Mouse (Mus musculus) hindbrain, embryonic 14.5 days (tissue): ENCODE data around the gene Msi2. TPM values are rescaled to one million over a fixed set of nuclear protein-coding genes. Genes with fewer than 3 reads are reported as not detected.

ENCODE experiments used
- ATAC-seq: fragments of 200-750 bp; cut with Nextera tagmentation; 2 replicates; pipeline ENCODE4 v1.8.0; 2017; ENCODE audit warnings: moderate number of reproducible peaks, mild to moderate bottlenecking, moderate TSS enrichment, moderate library complexity; ENCODE audit not compliant: low FRiP score
- DNase-seq: peaks from one replicate; pipeline ENCODE4 v3.0.0-alpha.2; 2015; ENCODE audit warnings: low spot score
- H3K27ac ChIP-seq: fragments of 300-500 bp; sonication (generic); 2 replicates; pipeline ENCODE4 v1.5.1; 2014; ENCODE audit warnings: mild to moderate bottlenecking, moderate library complexity
- H3K27me3 ChIP-seq: fragments of 300-500 bp; sonication (generic); 2 replicates; pipeline ENCODE4 v1.6.1; 2014; ENCODE audit warnings: mild to moderate bottlenecking, low read length, mixed read lengths; ENCODE audit not compliant: control insufficient read depth, insufficient read depth
- H3K36me3 ChIP-seq: fragments of 300-500 bp; sonication (generic); replicated peaks from 2 replicates; pipeline ENCODE4 v1.6.1; 2014; ENCODE audit not compliant: control insufficient read depth, insufficient read depth
- H3K4me1 ChIP-seq: fragments of 300-500 bp; sonication (generic); replicated peaks from 2 replicates; pipeline ENCODE4 v1.6.1; 2014; ENCODE audit warnings: antibody characterized with exemption, low read length, mixed read lengths; ENCODE audit not compliant: control insufficient read depth, insufficient read depth
- H3K4me2 ChIP-seq: fragments of 300-500 bp; sonication (generic); replicated peaks from 2 replicates; pipeline ENCODE4 v1.6.1; 2014; ENCODE audit warnings: mild to moderate bottlenecking, moderate library complexity
- H3K4me3 ChIP-seq: fragments of 300-500 bp; sonication (generic); replicated peaks from 2 replicates; pipeline ENCODE4 v1.5.1; 2014; ENCODE audit warnings: mild to moderate bottlenecking, low read length
- H3K9ac ChIP-seq: fragments of 300-500 bp; sonication (generic); 2 replicates; pipeline ENCODE4 v1.6.1; 2014
- H3K9me3 ChIP-seq: fragments of 300-500 bp; sonication (generic); 2 replicates; pipeline ENCODE4 v1.6.1; 2016; ENCODE audit warnings: low read length; ENCODE audit not compliant: control insufficient read depth
- WGBS: fragments of 180-500 bp; shearing (Covaris S2); extraction: QIAGEN DNeasy Blood & Tissue Kit; methylation state at CpG from one replicate; pipeline ENCODE4 v1.1.7; 2014; 5-methylcytosine and 5-hydroxymethylcytosine counted together
- polyA plus RNA-seq: library from polyadenylated mRNA; unstranded; fragments of >200 nt; fragmentation: Nextera tagmentation; extraction: Ambion mirVana; gene quantifications from 2 replicates; pipeline ENCODE4 v1.2.1, GENCODE M21; 2014

Msi2 gene
- polyA plus RNA-seq, 1 experiment from 2014 or later, result 26.5 TPM

GRCm38 (mm10) chr11:88654391-88655213 is 63.7 kb downstream of the Msi2 start:
- H3K4me1 ChIP-seq, result peaks cover 27% of the 10 kb centered on the region

DNA sequence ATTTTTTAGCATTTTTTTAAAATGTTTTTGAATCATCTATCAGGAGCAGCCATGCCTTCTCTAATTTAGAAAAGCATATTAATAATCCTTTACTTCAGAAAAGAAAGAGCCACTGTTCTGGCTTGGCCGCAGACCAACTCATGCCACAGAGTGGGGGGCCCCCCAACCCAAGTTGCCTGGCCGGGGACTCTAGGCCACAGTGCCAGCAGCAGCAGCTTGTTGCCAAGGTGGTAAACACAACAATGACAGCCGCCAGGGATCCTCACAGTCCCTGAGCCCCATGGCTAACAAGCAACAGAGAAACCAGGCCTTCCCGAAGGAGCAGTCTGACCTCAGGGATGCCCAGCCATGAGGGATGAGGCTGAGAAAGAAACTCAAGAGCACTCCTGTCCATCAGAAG is 68.0 kb downstream of the Msi2 start:
- peak; percentile 66 for DNase-seq
- ATAC-seq, result peak; percentile 59

More at GRCm38 (mm10) chr11:88654391-88655213, 63.7 kb downstream of the Msi2 start:
- Histone ChIP-seq H3K9ac (no peak overlapping the region), H3K36me3 (peaks cover 10% of the 10 kb centered on the region; the same call in 1 of the 2 replicates), H3K27me3 (no peaks in the 10 kb centered on the region), H3K27ac (peak overlapping the region; percentile 20; the same call in 1 of the 2 replicates), H3K4me3 (no peak overlapping the region), H3K9me3 (no peaks in the 10 kb centered on the region), H3K4me2 (no peak overlapping the region)
- DNase-seq (no peak), ATAC-seq (no peak)
- WGBS, result 77% methylated on average over 18 of the region's 18 CpGs

DNA sequence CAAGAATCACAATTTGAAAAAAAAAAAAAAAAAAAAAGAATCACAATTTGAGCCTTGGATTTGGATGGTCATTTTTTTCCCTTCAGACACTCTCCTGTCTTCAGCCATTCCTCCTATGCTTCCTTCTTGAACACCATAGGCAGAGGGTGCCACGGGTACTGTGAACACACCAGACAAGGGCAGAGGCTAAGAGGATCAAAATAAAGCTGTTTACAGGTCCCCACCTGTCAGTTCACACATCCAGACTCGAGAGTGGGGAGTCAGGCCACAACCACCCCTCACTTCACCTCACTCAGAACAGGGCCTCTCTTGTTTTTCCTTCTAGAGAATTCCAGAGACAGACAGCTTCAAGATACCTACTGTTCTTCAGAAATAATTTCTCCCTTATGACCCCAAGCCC is 69.3 kb downstream of the Msi2 start:
- H3K9ac ChIP-seq, result no peak overlapping the region
- H3K4me1 ChIP-seq, result peaks cover 74% of the 10 kb centered on the region
- no peak overlapping the region for H3K4me2 ChIP-seq
- no peak for DNase-seq
- H3K4me3 ChIP-seq, result no peak overlapping the region
- H3K36me3 ChIP-seq, result no peaks in the 10 kb centered on the region; the same call in 1 of the 2 replicates
- 64% methylated on average over 2 of the region's 2 CpGs for WGBS
- H3K27ac ChIP-seq, result peak overlapping the region; percentile 26; the same call in 1 of the 2 replicates
- no peaks in the 10 kb centered on the region for H3K9me3 ChIP-seq
- ATAC-seq, result no peak
- no peaks in the 10 kb centered on the region for H3K27me3 ChIP-seq

More for the DNA sequence above, 68.0 kb downstream of the Msi2 start:
- Histone ChIP-seq H3K4me3 (no peak overlapping the region), H3K9me3 (no peaks in the 10 kb centered on the region), H3K27me3 (no peaks in the 10 kb centered on the region), H3K4me2 (peak overlapping the region; percentile 13; the same call in 1 of the 2 replicates), H3K4me1 (peaks cover 66% of the 10 kb centered on the region), H3K9ac (no peak overlapping the region), H3K36me3 (no peaks in the 10 kb centered on the region; the same call in none of the 2 replicates), H3K27ac (peak overlapping the region; percentile 73)
- 33% methylated on average over 4 of the region's 4 CpGs for WGBS

DNA sequence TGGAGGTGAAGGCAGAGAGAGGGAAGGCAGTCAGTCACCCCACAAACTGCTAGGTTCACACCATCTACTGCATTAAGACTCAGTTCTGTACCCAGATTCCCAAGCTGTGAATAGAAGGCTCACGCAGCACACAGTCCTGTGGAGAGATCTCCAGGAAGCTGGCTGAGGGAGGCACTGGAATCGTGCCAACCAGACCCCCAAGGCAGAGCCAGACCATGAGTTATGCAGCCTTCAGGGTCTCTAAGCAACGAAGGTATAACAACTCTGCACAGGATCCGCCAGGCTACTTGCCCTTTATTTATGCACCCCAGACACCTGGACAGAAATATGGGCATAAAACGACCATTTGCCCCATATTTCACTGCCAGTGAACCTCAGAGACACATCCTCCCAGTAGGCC is 69.9 kb downstream of the Msi2 start:
- ATAC-seq, result peak; percentile 39; the same call in 1 of the 2 replicates
- Histone ChIP-seq H3K27ac (peak overlapping the region; percentile 54), H3K4me1 (peaks cover 74% of the 10 kb centered on the region)

DNA sequence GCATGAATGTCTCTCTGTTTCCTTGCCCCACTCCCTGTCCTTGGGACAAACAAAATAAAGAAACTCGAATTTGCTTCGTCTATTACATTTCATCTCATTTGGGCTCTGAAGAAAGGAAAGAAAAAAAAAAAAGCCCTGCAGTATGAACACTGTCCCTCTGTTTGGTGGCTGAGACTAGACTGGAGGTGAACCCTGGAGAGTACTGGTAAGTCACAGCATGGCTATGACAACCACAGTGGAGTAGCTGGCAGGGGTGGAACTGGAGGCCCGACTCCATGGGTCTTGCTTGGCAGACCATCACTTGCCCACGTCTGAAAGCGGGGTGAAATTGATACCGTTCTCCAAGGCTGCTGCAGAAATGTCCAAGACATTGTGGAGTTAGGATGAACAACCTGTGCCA is 71.8 kb downstream of the Msi2 start:
- no peak for ATAC-seq
- Histone ChIP-seq H3K27me3 (no peaks in the 10 kb centered on the region), H3K4me2 (no peak overlapping the region), H3K9me3 (no peaks in the 10 kb centered on the region), H3K9ac (no peak overlapping the region), H3K4me3 (no peak overlapping the region), H3K27ac (peak overlapping the region; percentile 59), H3K4me1 (peaks cover 58% of the 10 kb centered on the region), H3K36me3 (no peaks in the 10 kb centered on the region; the same call in 1 of the 2 replicates)
- no peak for DNase-seq
- 79% methylated on average over 6 of the region's 6 CpGs for WGBS

More for the DNA sequence above, 69.9 kb downstream of the Msi2 start:
- Histone ChIP-seq H3K36me3 (no peaks in the 10 kb centered on the region; the same call in 1 of the 2 replicates), H3K4me3 (no peak overlapping the region), H3K27me3 (no peaks in the 10 kb centered on the region), H3K4me2 (no peak overlapping the region), H3K9me3 (no peaks in the 10 kb centered on the region), H3K9ac (no peak overlapping the region)
- WGBS, result 41% methylated on average over 5 of the region's 5 CpGs
- DNase-seq, result peak; percentile 53

GRCm38 (mm10) chr11:88645821-88646220 is 72.5 kb downstream of the Msi2 start:
- H3K4me3 ChIP-seq, result no peak overlapping the region
- peaks cover 58% of the 10 kb centered on the region for H3K4me1 ChIP-seq
- DNase-seq (no peak), ATAC-seq (no peak)
- H3K36me3 ChIP-seq, result peaks cover 3% of the 10 kb centered on the region; the same call in 1 of the 2 replicates
- no peaks in the 10 kb centered on the region for H3K9me3 ChIP-seq
- H3K9ac ChIP-seq, result no peak overlapping the region
- peak overlapping the region; percentile 56 for H3K27ac ChIP-seq
- H3K27me3 ChIP-seq, result no peaks in the 10 kb centered on the region
- WGBS, result 61% methylated on average over 7 of the region's 7 CpGs
- no peak overlapping the region for H3K4me2 ChIP-seq

GRCm38 (mm10) chr11:88644719-88645118 is 73.6 kb downstream of the Msi2 start:
- Histone ChIP-seq H3K27me3 (no peaks in the 10 kb centered on the region), H3K27ac (peak overlapping the region; percentile 56), H3K9ac (no peak overlapping the region), H3K36me3 (peaks cover 4% of the 10 kb centered on the region; the same call in 1 of the 2 replicates), H3K4me1 (peaks cover 54% of the 10 kb centered on the region), H3K4me2 (no peak overlapping the region), H3K4me3 (no peak overlapping the region), H3K9me3 (no peaks in the 10 kb centered on the region)
- ATAC-seq (no peak), DNase-seq (no peak)
- WGBS, result 17% methylated on average over 7 of the region's 7 CpGs

GRCm38 (mm10) chr11:88639862-88640261 is 78.5 kb downstream of the Msi2 start:
- Histone ChIP-seq H3K4me3 (no peak overlapping the region), H3K9me3 (no peaks in the 10 kb centered on the region), H3K4me1 (peaks cover 43% of the 10 kb centered on the region), H3K4me2 (no peak overlapping the region), H3K9ac (no peak overlapping the region), H3K27ac (no peak overlapping the region), H3K27me3 (no peaks in the 10 kb centered on the region), H3K36me3 (0 out of 2 replicates have a peak, but pooled peaks cover 4% of the 10 kb centered on the region)
- WGBS, result 67% methylated on average over 4 of the region's 4 CpGs
- no peak for DNase-seq
- ATAC-seq, result no peak

- no peak overlapping the region for H3K4me3 ChIP-seq
- no peak for DNase-seq
- H3K4me2 ChIP-seq, result no peak overlapping the region
- no peaks in the 10 kb centered on the region for H3K9me3 ChIP-seq
- peaks cover 35% of the 10 kb centered on the region for H3K4me1 ChIP-seq
- H3K27me3 ChIP-seq, result no peaks in the 10 kb centered on the region
- no peak overlapping the region for H3K9ac ChIP-seq
- WGBS, result 71% methylated on average over 6 of the region's 6 CpGs
- H3K36me3 ChIP-seq, result 0 out of 2 replicates have a peak, but pooled peaks cover 4% of the 10 kb centered on the region
- peak overlapping the region; percentile 0; the same call in 1 of the 2 replicates for H3K27ac ChIP-seq
- no peak for ATAC-seq
These were observed 79.3 kb downstream of the Msi2 start for GRCm38 (mm10) chr11:88638936-88639542.
